Mouse (Mus musculus): Measurements from ENCODE around the gene Otulinl. TPM values are rescaled to one million over a fixed set of nuclear protein-coding genes. Genes with fewer than 3 reads are reported as not detected.
"Not testable (repeated sequence)": the region's sequence is repeated elsewhere in the genome, so short reads cannot be mapped to it uniquely, and the experiment has no call there.

Otulinl gene
- 0.09 TPM for polyA plus RNA-seq (2012; fragmentation: generic; extraction: Trizol)
- long read RNA-seq, experiment 1, partial matches to known transcripts, result 0 of 1 reads
- long read RNA-seq, experiment 1, other reads (novel, unspliced or antisense), result 1 of 1 reads
- long read RNA-seq, experiment 2, partial matches to known transcripts, result 0 of 5 reads
- long read RNA-seq, experiment 2, other reads (novel, unspliced or antisense), result 1 of 5 reads

DNA sequence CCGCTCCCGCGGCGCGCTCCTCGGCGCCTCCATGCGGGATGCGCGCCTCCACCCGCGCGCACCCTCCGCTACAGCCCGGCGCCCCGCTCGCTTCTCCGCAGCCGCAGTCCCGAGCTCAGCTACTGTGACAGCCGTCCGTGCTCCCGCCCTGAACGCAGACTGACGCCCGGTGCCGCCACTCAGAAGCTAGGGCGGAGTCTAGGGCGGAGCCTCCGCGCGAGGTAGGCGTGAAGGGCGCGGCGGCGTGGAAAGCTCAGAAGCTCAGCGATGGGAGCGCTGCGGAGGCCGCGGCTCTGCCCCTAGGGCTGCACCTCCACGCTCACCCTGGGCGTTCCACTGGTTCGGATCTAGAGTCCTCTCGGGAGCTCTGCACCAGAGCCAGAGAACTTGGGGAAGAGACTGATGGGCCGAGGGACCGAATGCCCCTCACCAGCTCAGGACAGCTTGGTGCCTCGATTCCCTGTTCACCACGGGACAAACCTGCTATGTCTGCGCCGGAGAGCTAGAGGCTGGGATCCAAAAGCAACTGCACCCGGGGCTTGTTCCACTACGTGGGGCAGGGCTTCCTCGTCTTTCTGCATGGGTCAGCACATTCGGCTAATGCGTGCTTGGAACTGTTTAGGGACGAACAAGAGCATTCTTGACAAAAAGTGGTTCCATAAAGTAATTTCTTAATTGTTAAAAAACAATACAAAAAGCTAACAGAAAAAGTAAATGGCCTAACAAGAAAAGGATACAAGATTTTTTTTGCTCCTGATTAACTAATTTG, at the start of gene Otulinl:
Gene Otulinl, minus strand, starts transcription at position 161 of the 769 bp plus-strand sequence.
- Histone ChIP-seq H3K27me3 (ENCODE audit: control insufficient read depth, insufficient read depth, insufficient read length) (peaks cover 26% of the 10 kb centered on the region), H3K36me3 (ENCODE audit: control insufficient read depth, insufficient read depth) (no peaks in the 10 kb centered on the region), H3ac (ENCODE audit: control insufficient read depth, insufficient read length, low read depth) (peak within 1 kb of the TSS; percentile 66), H3K79me2 (ENCODE audit: control insufficient read depth, insufficient read depth) (no peaks in the 10 kb centered on the region), H3K4me3 (ENCODE audit: insufficient read depth, poor library complexity, severe bottlenecking) (peak within 1 kb of the TSS; percentile 28), H3K79me3 (ENCODE audit: low read depth) (no peaks in the 10 kb centered on the region)
- TF ChIP-seq MAX (IDR thresholded peaks at IDR 0.05) (peak; percentile 52), MYOG (IDR thresholded peaks at IDR 0.05; ENCODE audit: control insufficient read depth, extremely low read depth, insufficient read length) (no peak), FOSL1 (IDR thresholded peaks at IDR 0.05; ENCODE audit: insufficient read depth, low read length, poor library complexity, severe bottlenecking) (no peak), CEBPB (IDR thresholded peaks at IDR 0.05; ENCODE audit: low read depth) (no peak)

DNA sequence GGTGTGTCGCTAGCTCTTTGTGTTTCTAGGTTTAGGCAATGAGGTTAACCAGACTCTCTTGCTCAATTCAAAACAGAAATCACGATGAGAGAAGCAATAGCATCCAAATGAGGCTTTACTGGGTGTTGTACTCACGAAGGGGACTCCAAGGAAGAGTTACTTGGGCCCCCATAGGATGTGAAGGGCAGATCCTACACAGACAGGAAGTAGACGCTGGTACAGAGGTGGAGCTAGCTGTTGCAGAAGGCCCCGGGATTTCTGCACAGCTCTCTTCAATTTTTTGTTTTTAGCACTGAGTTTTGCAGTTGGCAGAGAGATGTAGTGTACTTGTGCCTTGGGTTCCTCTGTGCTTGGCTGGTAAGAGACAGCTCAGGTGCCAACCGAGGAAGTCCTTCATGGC, 44.8 kb upstream of the Otulinl start:
- Histone ChIP-seq H3ac (ENCODE audit: control insufficient read depth, insufficient read length, low read depth) (no peak overlapping the region), H3K4me3 (ENCODE audit: insufficient read depth, poor library complexity, severe bottlenecking) (no peak overlapping the region), H3K79me3 (ENCODE audit: low read depth) (no peaks in the 10 kb centered on the region), H3K36me3 (ENCODE audit: control insufficient read depth, insufficient read depth) (peaks cover under 1% of the 10 kb centered on the region), H3K27me3 (ENCODE audit: control insufficient read depth, insufficient read depth, insufficient read length) (no peaks in the 10 kb centered on the region), H3K79me2 (ENCODE audit: control insufficient read depth, insufficient read depth) (no peaks in the 10 kb centered on the region)
- TF ChIP-seq CTCF (IDR thresholded peaks at IDR 0.05; ENCODE audit: control insufficient read depth, insufficient read depth, insufficient read length) (no peak), MYOG (IDR thresholded peaks at IDR 0.05; ENCODE audit: control insufficient read depth, extremely low read depth, insufficient read length) (no peak), CEBPB (IDR thresholded peaks at IDR 0.05; ENCODE audit: low read depth) (no peak), MYOD1 (IDR thresholded peaks at IDR 0.05; ENCODE audit: control insufficient read depth, insufficient read length, low read depth) (no peak), FOSL1 (IDR thresholded peaks at IDR 0.05; ENCODE audit: insufficient read depth, low read length, poor library complexity, severe bottlenecking) (no peak), MAX (IDR thresholded peaks at IDR 0.05) (no peak), USF1 (IDR thresholded peaks at IDR 0.05; ENCODE audit: low read depth) (no peak)

DNA sequence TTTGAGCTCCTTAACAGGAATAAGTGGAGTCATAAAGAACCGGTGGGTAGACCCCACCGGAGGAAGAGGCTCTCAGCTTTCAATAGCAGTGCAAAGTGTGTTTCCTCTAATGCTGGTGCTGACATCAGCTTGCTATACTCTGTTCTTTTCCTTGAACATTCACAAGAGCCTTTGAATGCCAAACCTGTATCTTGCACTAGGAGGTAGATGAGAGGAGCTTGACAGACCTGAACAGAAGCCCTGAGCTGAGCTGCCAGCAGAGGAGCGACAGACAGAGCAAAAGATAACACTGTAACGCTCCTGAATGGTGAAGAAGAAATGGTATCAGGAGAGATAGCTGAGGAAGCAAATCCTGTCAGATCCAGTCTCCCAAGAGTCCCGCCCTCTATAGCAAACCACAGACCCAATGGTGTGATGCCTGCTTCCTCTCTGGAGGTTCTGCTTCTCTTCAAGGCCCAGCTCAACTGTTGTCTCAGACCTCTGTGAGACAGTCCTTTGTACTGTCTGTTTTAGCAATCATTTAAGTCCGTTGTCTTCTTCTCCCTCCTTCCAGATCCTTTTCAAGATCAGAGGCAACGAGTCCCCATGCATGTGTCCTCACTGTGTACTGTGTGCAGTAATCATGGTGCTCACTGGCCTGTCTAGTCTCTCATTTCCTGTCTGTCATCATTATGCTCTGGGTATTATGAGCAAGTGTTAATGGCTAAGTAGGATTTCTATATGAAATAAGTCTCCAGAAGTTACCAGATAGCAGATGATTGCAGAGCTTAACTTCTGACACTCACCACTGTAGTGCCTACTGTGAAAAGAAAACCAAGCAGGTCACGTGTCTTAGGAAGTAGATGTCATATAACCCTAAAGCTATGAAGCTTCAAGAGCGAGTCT, 43.7 kb upstream of the Otulinl start:
- no peak for TF ChIP-seq CEBPB (IDR thresholded peaks at IDR 0.05; ENCODE audit: low read depth)
- peak; percentile 29 for TF ChIP-seq USF1 (IDR thresholded peaks at IDR 0.05; ENCODE audit: low read depth)
- H3K4me3 ChIP-seq (ENCODE audit: insufficient read depth, poor library complexity, severe bottlenecking), result no peak overlapping the region
- no peak overlapping the region for H3ac ChIP-seq (ENCODE audit: control insufficient read depth, insufficient read length, low read depth)
- H3K79me2 ChIP-seq (ENCODE audit: control insufficient read depth, insufficient read depth), result no peaks in the 10 kb centered on the region
- H3K36me3 ChIP-seq (ENCODE audit: control insufficient read depth, insufficient read depth), result no peaks in the 10 kb centered on the region
- H3K27me3 ChIP-seq (ENCODE audit: control insufficient read depth, insufficient read depth, insufficient read length), result no peaks in the 10 kb centered on the region
- H3K79me3 ChIP-seq (ENCODE audit: low read depth), result no peaks in the 10 kb centered on the region

DNA sequence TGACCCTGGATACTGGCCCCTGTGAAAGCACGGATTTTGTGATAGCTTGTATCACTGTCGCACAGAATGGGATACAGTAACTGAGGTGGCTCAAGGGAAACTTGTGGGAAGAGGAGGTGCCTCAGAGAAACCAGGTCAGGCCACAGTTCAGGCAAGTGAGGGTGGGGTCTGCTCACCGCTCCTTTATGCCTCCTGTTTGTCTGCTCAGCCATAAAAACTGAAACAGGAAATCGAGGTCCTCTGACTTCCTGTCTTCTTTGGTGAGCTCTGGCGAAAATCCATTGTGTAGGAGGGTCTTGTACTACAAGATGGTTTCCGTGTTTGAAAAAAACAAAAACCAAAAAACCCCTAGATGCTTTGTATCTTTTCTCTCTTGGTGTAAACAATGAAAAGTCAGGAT, 42.9 kb upstream of the Otulinl start:
- H3K79me2 ChIP-seq (ENCODE audit: control insufficient read depth, insufficient read depth), result no peaks in the 10 kb centered on the region
- H3K27me3 ChIP-seq (ENCODE audit: control insufficient read depth, insufficient read depth, insufficient read length), result peaks cover 4% of the 10 kb centered on the region
- no peak overlapping the region for H3K4me3 ChIP-seq (ENCODE audit: insufficient read depth, poor library complexity, severe bottlenecking)
- H3K36me3 ChIP-seq (ENCODE audit: control insufficient read depth, insufficient read depth), result no peaks in the 10 kb centered on the region
- TF ChIP-seq FOSL1 (IDR thresholded peaks at IDR 0.05; ENCODE audit: insufficient read depth, low read length, poor library complexity, severe bottlenecking) (no peak), MYOG (IDR thresholded peaks at IDR 0.05; ENCODE audit: control insufficient read depth, extremely low read depth, insufficient read length) (no peak), CEBPB (IDR thresholded peaks at IDR 0.05; ENCODE audit: low read depth) (no peak), MAX (IDR thresholded peaks at IDR 0.05) (no peak), MYOD1 (IDR thresholded peaks at IDR 0.05; ENCODE audit: control insufficient read depth, insufficient read length, low read depth) (no peak), USF1 (IDR thresholded peaks at IDR 0.05; ENCODE audit: low read depth) (no peak), CTCF (IDR thresholded peaks at IDR 0.05; ENCODE audit: control insufficient read depth, insufficient read depth, insufficient read length) (no peak)
- H3K79me3 ChIP-seq (ENCODE audit: low read depth), result no peaks in the 10 kb centered on the region
- no peak overlapping the region for H3ac ChIP-seq (ENCODE audit: control insufficient read depth, insufficient read length, low read depth)

DNA sequence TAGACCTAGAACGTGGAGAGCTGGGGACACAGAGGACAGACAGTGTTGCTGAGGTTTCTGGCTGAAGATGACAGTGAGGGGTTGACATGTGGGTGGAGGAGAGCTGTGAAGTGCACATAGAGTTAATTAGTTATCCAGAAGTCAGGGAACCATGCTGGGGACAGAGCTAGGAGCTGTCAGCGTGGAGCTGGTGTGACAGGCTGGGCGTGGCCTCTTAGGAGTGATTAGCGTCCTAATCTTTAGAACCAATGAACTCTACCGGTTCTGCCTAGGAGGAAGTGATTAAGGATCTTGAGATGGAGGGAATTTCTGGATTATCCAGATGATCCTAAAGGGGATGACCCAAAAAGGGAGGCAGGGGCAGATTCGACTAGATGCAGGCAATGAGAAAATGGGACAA, 42.4 kb upstream of the Otulinl start:
- Histone ChIP-seq H3ac (ENCODE audit: control insufficient read depth, insufficient read length, low read depth) (no peak overlapping the region), H3K79me3 (ENCODE audit: low read depth) (no peaks in the 10 kb centered on the region), H3K36me3 (ENCODE audit: control insufficient read depth, insufficient read depth) (no peaks in the 10 kb centered on the region), H3K4me3 (ENCODE audit: insufficient read depth, poor library complexity, severe bottlenecking) (no peak overlapping the region), H3K79me2 (ENCODE audit: control insufficient read depth, insufficient read depth) (no peaks in the 10 kb centered on the region), H3K27me3 (ENCODE audit: control insufficient read depth, insufficient read depth, insufficient read length) (peaks cover 9% of the 10 kb centered on the region)
- no peak for TF ChIP-seq USF1 (IDR thresholded peaks at IDR 0.05; ENCODE audit: low read depth)

DNA sequence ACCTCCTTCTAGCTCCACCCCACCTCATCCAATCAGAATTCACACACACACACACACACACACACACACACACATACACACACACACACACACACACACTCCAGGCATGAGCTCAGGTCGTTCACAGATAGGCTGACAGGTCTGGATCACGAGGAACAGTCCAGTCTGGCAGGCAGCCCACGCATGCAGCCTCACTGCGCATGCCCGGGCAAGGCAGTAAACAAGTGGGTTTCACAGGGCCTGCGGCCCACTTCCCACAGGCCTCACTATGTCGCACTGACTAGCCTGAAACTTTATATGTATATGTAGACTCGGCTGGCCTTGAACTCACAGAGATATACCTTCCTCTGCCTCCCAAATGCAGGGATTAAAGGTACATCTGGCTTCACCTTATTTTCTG, 38.9 kb upstream of the Otulinl start:
- not testable (repeated sequence) for H3K4me3 ChIP-seq (ENCODE audit: insufficient read depth, poor library complexity, severe bottlenecking); H3K36me3 ChIP-seq (ENCODE audit: control insufficient read depth, insufficient read depth); H3ac ChIP-seq (ENCODE audit: control insufficient read depth, insufficient read length, low read depth); H3K79me3 ChIP-seq (ENCODE audit: low read depth); H3K79me2 ChIP-seq (ENCODE audit: control insufficient read depth, insufficient read depth)
- peaks cover 41% of the 10 kb centered on the region for H3K27me3 ChIP-seq (ENCODE audit: control insufficient read depth, insufficient read depth, insufficient read length)

All from C2C12 (cell line).